Mouse (Mus musculus) cortical plate, adult 2 months (tissue): Measurements from ENCODE around the gene Gigyf1. TPM values are rescaled to one million over a fixed set of nuclear protein-coding genes. Genes with fewer than 3 reads are reported as not detected.
A peak's percentile ranks its signal among the peaks of the same experiment; 100 is the strongest.

Experiments used
- H3K27ac ChIP-seq: fragments of 200-500 bp; 2 replicates; pipeline ENCODE4 v1.5.1; 2012; ENCODE audit warnings: low read length, control low read depth, inconsistent platforms; ENCODE audit not compliant: insufficient read depth
- H3K4me1 ChIP-seq: fragments of 200-500 bp; 2 replicates; pipeline ENCODE4 v1.6.1; 2011; ENCODE audit warnings: low read length; ENCODE audit not compliant: control insufficient read depth, insufficient read depth
- H3K4me3 ChIP-seq: fragments of 200-500 bp; 2 replicates; pipeline ENCODE4 v1.5.1; 2011; ENCODE audit warnings: mild to moderate bottlenecking, low read length, control low read depth; ENCODE audit not compliant: insufficient read depth
- CTCF ChIP-seq: fragments of 200-500 bp; IDR thresholded peaks from 2 replicates; pipeline ENCODE4 v1.5.1; 2011; ENCODE audit warnings: mild to moderate bottlenecking, control low read depth, low read length; ENCODE audit not compliant: insufficient read depth; ENCODE audit errors: extremely low read depth
- POLR2A ChIP-seq: fragments of 200-500 bp; IDR thresholded peaks from 2 replicates; pipeline ENCODE4 v1.6.1; 2011; ENCODE audit warnings: mild to moderate bottlenecking, low read length, control low read depth; ENCODE audit not compliant: insufficient read depth; ENCODE audit errors: extremely low read depth
- polyA plus RNA-seq: library from polyadenylated mRNA; depleted of rRNA; stranded (reverse); fragments of >200 nt; gene quantifications from 2 replicates; pipeline ENCODE4 v1.2.3, GENCODE M21; 2012

Gene Gigyf1
- polyA plus RNA-seq, 1 experiment: 41.0 TPM

DNA sequence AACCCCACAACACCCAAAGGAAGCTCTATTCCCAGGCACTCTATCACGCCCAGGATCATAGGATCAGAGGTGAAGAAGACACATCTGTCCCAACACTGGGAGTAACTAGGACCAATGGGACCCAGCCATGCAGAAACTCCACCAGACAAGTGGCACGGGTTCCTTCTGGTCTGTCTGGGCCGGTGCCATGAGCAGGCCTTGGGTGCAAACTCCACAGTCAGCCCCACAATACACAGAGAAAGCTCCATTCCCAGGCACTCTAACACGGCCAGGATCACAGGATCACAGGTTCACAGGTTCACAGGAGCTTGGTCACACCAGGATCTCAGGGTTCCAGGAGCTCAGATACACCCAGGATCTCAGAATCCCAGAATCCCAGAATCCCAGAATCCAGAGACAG lies 27.2 kb downstream of the Gigyf1 start:
- TF ChIP-seq POLR2A (no peak), CTCF (no peak)
- no peaks in the 10 kb centered on the region for H3K4me1 ChIP-seq

DNA sequence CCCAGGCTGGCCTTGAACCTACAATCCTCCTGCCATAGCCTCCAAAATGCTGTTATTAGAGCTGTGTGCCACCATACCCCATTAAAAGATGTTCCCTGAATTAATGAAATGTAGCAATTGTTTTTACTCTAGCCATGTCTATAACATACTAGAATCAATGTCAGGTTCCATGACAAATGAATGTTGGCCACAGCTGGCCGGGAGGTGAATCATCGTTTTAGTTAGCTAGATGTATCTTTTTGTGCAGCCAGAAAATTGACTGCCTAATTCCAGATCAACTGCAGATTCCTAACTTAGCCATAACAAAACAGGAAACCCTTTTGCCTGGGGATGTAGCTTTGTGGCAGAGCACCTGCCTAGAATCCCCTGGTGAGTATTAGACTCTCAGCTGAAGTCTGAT lies 31.5 kb downstream of the Gigyf1 start:
- Histone ChIP-seq H3K27ac (no peak overlapping the region), H3K4me3 (no peak overlapping the region), H3K4me1 (no peaks in the 10 kb centered on the region)
- no peak for TF ChIP-seq POLR2A
- no peak for TF ChIP-seq CTCF

More for the DNA sequence above, 27.2 kb downstream of the Gigyf1 start:
- Histone ChIP-seq H3K27ac (no peak overlapping the region), H3K4me3 (no peak overlapping the region)

DNA sequence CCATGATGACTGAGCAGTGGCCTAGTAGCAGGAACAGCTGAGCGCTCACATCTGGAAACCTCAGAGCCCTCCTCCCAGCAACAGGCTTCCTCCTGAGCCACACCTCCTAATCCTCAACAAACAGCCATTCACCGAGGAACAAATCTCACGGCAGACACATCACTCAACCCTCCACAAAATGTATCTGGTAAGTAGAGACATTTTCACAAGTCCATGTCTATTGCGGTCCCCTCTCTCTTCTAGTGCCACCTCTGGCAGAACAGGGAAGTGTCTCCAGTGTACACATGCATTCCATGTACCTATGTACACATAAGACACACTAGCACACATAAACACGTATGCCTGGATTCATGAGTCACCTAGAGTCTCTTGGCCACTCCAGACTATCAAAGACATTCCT lies 32.8 kb downstream of the Gigyf1 start:
- Histone ChIP-seq H3K4me3 (no peak overlapping the region), H3K27ac (no peak overlapping the region), H3K4me1 (no peaks in the 10 kb centered on the region)
- peak; percentile 36; the same call in 1 of the 2 replicates for TF ChIP-seq CTCF
- no peak for TF ChIP-seq POLR2A

DNA sequence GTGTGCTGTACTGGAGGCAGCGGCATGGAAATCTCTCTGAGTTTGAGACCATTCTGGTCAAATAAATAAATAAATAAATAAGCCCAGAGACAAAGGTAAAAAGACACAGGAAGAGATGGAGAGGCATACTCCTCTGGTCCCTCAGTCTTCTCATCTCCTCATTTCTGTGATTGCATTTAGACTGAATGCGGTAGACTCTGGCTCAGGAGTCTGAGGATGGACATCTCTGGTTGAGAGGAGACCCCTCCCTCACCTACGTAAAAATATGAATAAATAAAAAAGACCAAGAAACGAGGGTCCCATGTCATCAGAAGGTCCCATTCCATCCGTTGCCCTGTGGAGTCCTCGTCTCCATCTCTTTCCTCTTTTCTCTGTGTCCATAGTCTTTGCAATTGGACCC lies 34.7 kb downstream of the Gigyf1 start:
- Histone ChIP-seq H3K4me1 (no peaks in the 10 kb centered on the region), H3K4me3 (peak overlapping the region; percentile 70), H3K27ac (0 out of 2 replicates have a peak overlapping the region, but pooled peaks have one; percentile 79)
- TF ChIP-seq POLR2A (no peak), CTCF (no peak)

DNA sequence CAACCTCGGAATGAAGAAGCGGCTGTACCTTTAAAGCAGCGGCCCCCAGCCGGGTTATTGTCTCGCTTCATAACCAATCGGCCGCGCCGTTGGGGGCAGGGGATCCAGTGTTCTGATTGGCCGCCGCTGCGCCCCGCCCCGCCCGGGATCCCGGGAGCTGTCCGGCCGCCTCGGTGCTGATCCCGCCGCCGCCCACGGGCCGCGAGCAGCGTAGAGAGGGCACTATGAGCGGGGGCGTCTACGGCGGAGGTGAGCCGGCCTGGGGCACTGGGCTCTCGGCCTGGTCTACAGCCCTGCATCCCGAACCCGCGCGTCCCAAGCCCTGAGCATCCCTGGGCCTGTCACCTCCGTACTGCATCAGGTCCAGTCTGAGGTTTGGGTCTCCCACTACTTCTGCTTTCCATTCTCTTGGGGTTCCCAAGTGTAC lies 35.1 kb downstream of the Gigyf1 start, which contains the start of gene Actl6b:
Gene Actl6b, plus strand, starts transcription at position 107 of the 427 bp plus-strand sequence.
- peak within 1 kb of the TSS; percentile 70 for H3K4me3 ChIP-seq
- TF ChIP-seq POLR2A: no peak; the same call in 1 of the 2 replicates
- TF ChIP-seq CTCF: no peak
- no peaks in the 10 kb centered on the region for H3K4me1 ChIP-seq
- 0 out of 2 replicates have a peak within 1 kb of the TSS, but pooled peaks have one; percentile 79 for H3K27ac ChIP-seq

DNA sequence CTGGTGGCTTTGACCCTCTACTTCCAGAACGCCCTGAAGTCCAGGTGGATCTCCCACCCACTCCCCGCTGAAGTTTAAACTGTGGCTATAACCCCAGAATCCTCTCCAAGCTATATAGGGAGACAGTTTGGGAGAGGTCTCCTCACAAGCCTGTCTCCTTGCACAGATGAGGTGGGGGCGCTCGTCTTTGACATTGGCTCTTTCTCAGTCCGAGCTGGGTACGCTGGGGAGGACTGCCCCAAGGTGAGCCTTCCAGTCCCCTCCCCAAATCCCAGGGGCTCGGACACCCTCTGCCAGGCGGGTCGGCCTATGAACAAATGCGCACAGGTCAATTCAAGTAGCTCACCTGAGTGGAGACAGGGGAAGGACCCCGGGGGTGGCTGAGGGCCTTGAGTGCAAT lies 35.5 kb downstream of the Gigyf1 start:
- Histone ChIP-seq H3K4me3 (peak overlapping the region; percentile 70), H3K4me1 (no peaks in the 10 kb centered on the region), H3K27ac (no peak overlapping the region)
- TF ChIP-seq POLR2A (no peak), CTCF (no peak)

DNA sequence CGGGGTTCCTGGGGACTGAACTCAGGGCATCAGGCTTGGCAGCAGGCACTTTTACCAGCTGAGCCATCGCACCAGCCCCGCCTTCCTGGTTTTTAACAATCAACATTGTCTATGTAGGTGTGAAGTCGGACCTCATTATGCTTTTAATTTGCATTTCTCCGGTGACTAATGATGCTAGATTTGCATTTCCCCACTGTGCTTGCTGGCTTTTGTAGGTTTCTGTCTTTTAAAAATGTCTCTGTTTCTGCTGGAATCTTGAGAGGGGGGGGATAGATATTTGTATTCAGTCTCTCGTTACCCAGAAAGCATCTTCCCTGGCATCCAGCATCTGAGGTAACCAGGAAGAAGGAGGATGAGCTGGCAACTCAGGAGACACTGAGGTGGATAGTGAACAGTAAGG lies 43.2 kb downstream of the Gigyf1 start:
- Histone ChIP-seq H3K27ac (no peak overlapping the region), H3K4me1 (peaks cover 3% of the 10 kb centered on the region), H3K4me3 (no peak overlapping the region)
- TF ChIP-seq POLR2A (no peak), CTCF (no peak)

DNA sequence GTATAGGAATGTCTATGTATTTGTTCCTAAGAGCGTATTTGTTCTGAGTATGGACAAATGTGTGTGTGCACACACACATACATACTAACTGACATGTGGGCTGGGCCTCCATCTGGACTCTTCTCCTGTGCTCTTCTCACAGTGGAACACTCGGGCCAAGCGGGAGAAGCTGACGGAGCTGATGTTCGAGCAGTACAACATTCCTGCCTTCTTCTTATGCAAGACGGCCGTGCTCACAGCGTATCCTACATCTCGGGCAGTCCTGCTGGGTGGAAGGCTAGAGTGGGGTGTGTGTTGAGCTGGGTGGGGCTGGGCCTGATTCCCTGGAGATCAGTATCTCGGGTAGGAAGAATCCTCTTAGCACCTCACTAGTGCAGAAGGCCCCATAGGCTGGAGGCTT lies 44.6 kb downstream of the Gigyf1 start:
- Histone ChIP-seq H3K4me1 (peaks cover 3% of the 10 kb centered on the region), H3K4me3 (no peak overlapping the region), H3K27ac (no peak overlapping the region)
- TF ChIP-seq POLR2A (no peak), CTCF (no peak)

DNA sequence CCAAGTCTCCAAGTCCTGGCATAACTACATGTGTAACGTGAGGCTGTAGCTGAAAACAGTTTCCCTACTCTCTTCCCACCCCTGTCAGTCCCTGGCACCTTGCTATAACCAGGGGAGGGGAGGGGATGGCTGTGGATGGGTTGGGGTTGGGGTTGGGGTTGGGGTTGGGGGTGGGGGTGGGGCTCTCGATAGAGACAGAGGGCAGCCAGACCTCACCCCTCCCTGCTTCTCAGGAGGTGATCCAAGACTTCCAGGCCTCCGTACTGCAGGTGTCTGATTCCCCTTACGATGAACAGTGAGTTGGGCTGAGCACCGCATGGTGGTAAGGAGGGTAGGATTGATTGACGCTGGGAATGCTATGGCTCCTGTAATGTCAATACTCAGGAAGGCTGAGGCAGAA lies 47.4 kb downstream of the Gigyf1 start:
- TF ChIP-seq POLR2A (no peak), CTCF (no peak)
- no peak overlapping the region for H3K27ac ChIP-seq
- no peak overlapping the region for H3K4me3 ChIP-seq
- peaks cover 3% of the 10 kb centered on the region for H3K4me1 ChIP-seq

DNA sequence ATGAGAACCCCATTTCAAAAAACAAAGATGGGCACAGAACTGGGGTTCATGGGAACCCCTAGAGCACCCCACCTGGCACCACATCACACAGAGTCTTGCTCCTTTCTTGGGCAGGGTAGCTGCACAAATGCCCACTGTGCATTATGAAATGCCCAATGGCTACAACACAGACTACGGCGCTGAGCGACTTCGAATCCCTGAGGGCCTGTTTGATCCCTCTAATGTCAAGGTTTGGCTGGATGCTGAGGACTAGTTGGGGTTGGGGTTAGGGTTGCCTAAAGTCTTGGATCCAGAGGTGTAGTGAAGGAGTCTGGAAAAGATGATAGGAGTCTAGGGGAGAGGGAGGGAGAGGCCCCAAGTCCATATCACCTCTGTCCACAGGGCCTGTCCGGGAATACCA lies 48.1 kb downstream of the Gigyf1 start:
- no peak for TF ChIP-seq POLR2A
- no peak for TF ChIP-seq CTCF
- Histone ChIP-seq H3K4me3 (no peak overlapping the region), H3K27ac (no peak overlapping the region), H3K4me1 (peaks cover 3% of the 10 kb centered on the region)
